Mouse (Mus musculus): ENCODE measurements around the gene Btbd10.

GRCm38 (mm10) chr7:113377875-113378658, 8.9 kb upstream of the Btbd10 start:
- TF ChIP-seq EP300 (IDR thresholded peaks at IDR 0.05; ENCODE audit: low read depth) = no peak
- peak; percentile 97 for TF ChIP-seq CTCF (IDR thresholded peaks at IDR 0.05; ENCODE audit: low read depth)

Data from liver, postnatal 0 days (tissue).